Mouse (Mus musculus): ENCODE measurements around the gene Cacna1d. TPM values are rescaled to one million over a fixed set of nuclear protein-coding genes. Genes with fewer than 3 reads are reported as not detected.

Cacna1d gene
- polyA plus RNA-seq, 1 experiment from 2014 or later = 7.2 TPM

GRCm38 (mm10) chr14:30455801-30456595 lies 35.3 kb downstream of the Cacna1d start:
- DNase-seq (ENCODE audit: low spot score) (no peak), ATAC-seq (replicated peaks; ENCODE audit: low FRiP score, low TSS enrichment, low read depth) (no peak)
- Histone ChIP-seq H3K9me3 (ENCODE audit: control insufficient read depth, low read length) (no peaks in the 10 kb centered on the region), H3K4me1 (replicated peaks; ENCODE audit: control insufficient read depth, insufficient read depth, low read length) (peaks cover 8% of the 10 kb centered on the region), H3K27me3 (replicated peaks; ENCODE audit: control insufficient read depth, insufficient read depth, low read length) (0 out of 2 replicates have a peak, but pooled peaks cover 4% of the 10 kb centered on the region), H3K9ac (ENCODE audit: low read length) (no peak overlapping the region), H3K4me2 (ENCODE audit: low read length) (peak overlapping the region; percentile 20), H3K4me3 (ENCODE audit: low read depth, low read length) (no peak overlapping the region), H3K27ac (ENCODE audit: low read depth) (no peak overlapping the region), H3K36me3 (ENCODE audit: control insufficient read depth, insufficient read depth, low read length) (no peaks in the 10 kb centered on the region)
- 15% methylated on average over 13 of the region's 13 CpGs for WGBS

DNA sequence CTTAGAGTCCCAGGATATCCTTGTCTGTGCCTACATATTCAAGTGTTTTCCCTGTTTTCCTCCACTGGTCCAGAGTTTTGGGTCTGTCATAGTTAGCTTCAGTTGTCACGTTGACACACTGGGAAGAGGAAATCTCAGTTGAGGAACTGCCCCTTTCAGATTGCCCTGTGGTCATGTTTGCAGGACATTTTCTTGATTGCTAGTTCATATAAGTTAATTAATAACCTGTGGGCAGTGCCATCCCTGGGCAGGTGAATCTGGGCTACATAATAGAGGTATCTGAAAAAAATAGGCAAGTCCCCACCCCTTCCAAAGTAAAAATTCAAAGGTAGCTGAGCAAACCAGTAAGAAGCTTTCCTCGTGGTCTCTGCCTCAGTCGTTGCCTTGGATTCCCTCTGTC lies 51.3 kb downstream of the Cacna1d start:
- ATAC-seq (replicated peaks; ENCODE audit: low FRiP score, low TSS enrichment, low read depth) (no peak), DNase-seq (ENCODE audit: low spot score) (no peak)
- Histone ChIP-seq H3K27me3 (replicated peaks; ENCODE audit: control insufficient read depth, insufficient read depth, low read length) (no peaks in the 10 kb centered on the region), H3K27ac (ENCODE audit: low read depth) (no peak overlapping the region), H3K9ac (ENCODE audit: low read length) (no peak overlapping the region), H3K4me1 (replicated peaks; ENCODE audit: control insufficient read depth, insufficient read depth, low read length) (no peaks in the 10 kb centered on the region), H3K36me3 (ENCODE audit: control insufficient read depth, insufficient read depth, low read length) (no peaks in the 10 kb centered on the region), H3K4me3 (ENCODE audit: low read depth, low read length) (no peak overlapping the region), H3K4me2 (ENCODE audit: low read length) (no peak overlapping the region), H3K9me3 (ENCODE audit: control insufficient read depth, low read length) (no peaks in the 10 kb centered on the region)
- WGBS = 73% methylated on average over 3 of the region's 3 CpGs

GRCm38 (mm10) chr14:30435316-30435715 lies 55.9 kb downstream of the Cacna1d start:
- H3K27ac ChIP-seq (ENCODE audit: low read depth) = no peak overlapping the region
- no peak overlapping the region for H3K9ac ChIP-seq (ENCODE audit: low read length)
- H3K36me3 ChIP-seq (ENCODE audit: control insufficient read depth, insufficient read depth, low read length) = no peaks in the 10 kb centered on the region
- ATAC-seq (replicated peaks; ENCODE audit: low FRiP score, low TSS enrichment, low read depth) (no peak), DNase-seq (ENCODE audit: low spot score) (no peak)
- H3K9me3 ChIP-seq (ENCODE audit: control insufficient read depth, low read length) = no peaks in the 10 kb centered on the region
- WGBS = 89% methylated on average over 5 of the region's 5 CpGs
- no peak overlapping the region for H3K4me3 ChIP-seq (ENCODE audit: low read depth, low read length)
- H3K27me3 ChIP-seq (replicated peaks; ENCODE audit: control insufficient read depth, insufficient read depth, low read length) = no peaks in the 10 kb centered on the region
- no peak overlapping the region for H3K4me2 ChIP-seq (ENCODE audit: low read length)
- H3K4me1 ChIP-seq (replicated peaks; ENCODE audit: control insufficient read depth, insufficient read depth, low read length) = no peaks in the 10 kb centered on the region

DNA sequence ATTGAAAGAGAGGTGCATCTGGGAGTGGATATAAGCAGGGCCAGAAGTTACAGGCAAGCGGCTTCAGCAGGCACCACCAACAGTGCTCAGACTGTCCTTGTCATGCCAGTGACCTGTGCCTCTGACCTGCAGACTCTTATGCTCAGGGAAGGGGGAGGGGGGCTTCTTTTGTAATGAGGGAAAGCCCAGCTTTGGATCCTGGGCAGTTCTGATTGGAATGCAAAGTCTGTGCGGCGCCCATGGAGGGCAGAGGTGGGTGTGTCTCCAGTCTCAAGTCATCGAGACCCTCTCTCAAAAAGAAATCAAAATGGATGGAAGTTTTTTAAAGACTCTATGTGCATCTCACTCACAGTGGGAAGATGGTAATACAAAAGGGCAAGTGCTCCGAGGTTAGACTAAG lies 60.8 kb downstream of the Cacna1d start:
- DNase-seq (ENCODE audit: low spot score) (no peak), ATAC-seq (replicated peaks; ENCODE audit: low FRiP score, low TSS enrichment, low read depth) (no peak)

DNA sequence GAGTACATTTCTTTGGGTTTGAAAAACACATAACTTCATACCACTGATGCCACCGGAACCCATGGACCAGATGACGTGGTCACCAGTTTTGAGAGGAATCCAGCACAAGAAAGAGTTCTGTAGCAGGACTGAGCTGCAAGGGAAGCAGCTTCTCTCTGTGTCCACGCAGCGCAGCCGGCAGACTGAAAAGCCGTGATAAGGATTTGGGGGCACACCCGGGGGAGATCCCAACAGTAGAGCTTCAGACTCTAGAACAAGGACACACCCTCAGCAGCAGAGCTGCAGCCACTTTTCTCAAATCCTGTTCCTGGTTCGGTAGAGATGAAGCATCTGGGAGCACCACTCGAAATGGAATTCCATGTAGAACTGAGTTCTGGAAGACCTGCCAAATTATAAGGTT lies 61.2 kb downstream of the Cacna1d start:
- Histone ChIP-seq H3K36me3 (ENCODE audit: control insufficient read depth, insufficient read depth, low read length) (no peaks in the 10 kb centered on the region), H3K27me3 (replicated peaks; ENCODE audit: control insufficient read depth, insufficient read depth, low read length) (no peaks in the 10 kb centered on the region), H3K27ac (ENCODE audit: low read depth) (no peak overlapping the region), H3K4me3 (ENCODE audit: low read depth, low read length) (no peak overlapping the region), H3K9ac (ENCODE audit: low read length) (no peak overlapping the region), H3K9me3 (ENCODE audit: control insufficient read depth, low read length) (no peaks in the 10 kb centered on the region), H3K4me1 (replicated peaks; ENCODE audit: control insufficient read depth, insufficient read depth, low read length) (no peaks in the 10 kb centered on the region), H3K4me2 (ENCODE audit: low read length) (no peak overlapping the region)
- ATAC-seq (replicated peaks; ENCODE audit: low FRiP score, low TSS enrichment, low read depth) (no peak), DNase-seq (ENCODE audit: low spot score) (no peak)
- WGBS = 79% methylated on average over 9 of the region's 9 CpGs

More for the DNA sequence above, 60.8 kb downstream of the Cacna1d start:
- Histone ChIP-seq H3K4me1 (replicated peaks; ENCODE audit: control insufficient read depth, insufficient read depth, low read length) (no peaks in the 10 kb centered on the region), H3K27ac (ENCODE audit: low read depth) (no peak overlapping the region), H3K4me3 (ENCODE audit: low read depth, low read length) (no peak overlapping the region), H3K4me2 (ENCODE audit: low read length) (no peak overlapping the region), H3K9me3 (ENCODE audit: control insufficient read depth, low read length) (no peaks in the 10 kb centered on the region), H3K9ac (ENCODE audit: low read length) (no peak overlapping the region), H3K36me3 (ENCODE audit: control insufficient read depth, insufficient read depth, low read length) (no peaks in the 10 kb centered on the region), H3K27me3 (replicated peaks; ENCODE audit: control insufficient read depth, insufficient read depth, low read length) (no peaks in the 10 kb centered on the region)
- whole genome bisulfite sequencing = 75% methylated on average over 5 of the region's 5 CpGs

DNA sequence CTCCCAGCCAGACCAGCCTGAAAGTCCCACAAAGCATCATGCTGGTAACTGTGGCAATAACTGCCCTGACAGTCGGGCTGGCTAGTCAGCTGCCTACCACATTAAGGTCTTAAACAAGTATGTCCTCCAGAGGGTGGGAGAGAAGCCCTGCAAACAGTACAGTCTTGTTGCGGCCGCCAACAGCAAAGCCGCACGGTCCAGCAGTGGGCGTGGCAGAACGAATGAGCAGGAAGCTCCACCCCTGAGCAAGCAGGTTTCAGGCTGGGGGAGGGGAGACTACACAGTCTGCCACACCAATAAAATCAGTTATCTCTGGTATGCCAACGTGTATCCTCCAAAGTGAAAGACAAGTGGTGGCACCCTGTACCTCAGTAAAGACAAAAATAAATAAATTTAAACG lies 61.6 kb downstream of the Cacna1d start:
- 55% methylated on average over 9 of the region's 9 CpGs for WGBS
- DNase-seq (ENCODE audit: low spot score) = no peak
- Histone ChIP-seq H3K27ac (ENCODE audit: low read depth) (no peak overlapping the region), H3K4me2 (ENCODE audit: low read length) (no peak overlapping the region), H3K4me3 (ENCODE audit: low read depth, low read length) (no peak overlapping the region), H3K9me3 (ENCODE audit: control insufficient read depth, low read length) (no peaks in the 10 kb centered on the region), H3K4me1 (replicated peaks; ENCODE audit: control insufficient read depth, insufficient read depth, low read length) (no peaks in the 10 kb centered on the region), H3K27me3 (replicated peaks; ENCODE audit: control insufficient read depth, insufficient read depth, low read length) (no peaks in the 10 kb centered on the region), H3K9ac (ENCODE audit: low read length) (no peak overlapping the region), H3K36me3 (ENCODE audit: control insufficient read depth, insufficient read depth, low read length) (no peaks in the 10 kb centered on the region)
- no peak for ATAC-seq (replicated peaks; ENCODE audit: low FRiP score, low TSS enrichment, low read depth)

DNA sequence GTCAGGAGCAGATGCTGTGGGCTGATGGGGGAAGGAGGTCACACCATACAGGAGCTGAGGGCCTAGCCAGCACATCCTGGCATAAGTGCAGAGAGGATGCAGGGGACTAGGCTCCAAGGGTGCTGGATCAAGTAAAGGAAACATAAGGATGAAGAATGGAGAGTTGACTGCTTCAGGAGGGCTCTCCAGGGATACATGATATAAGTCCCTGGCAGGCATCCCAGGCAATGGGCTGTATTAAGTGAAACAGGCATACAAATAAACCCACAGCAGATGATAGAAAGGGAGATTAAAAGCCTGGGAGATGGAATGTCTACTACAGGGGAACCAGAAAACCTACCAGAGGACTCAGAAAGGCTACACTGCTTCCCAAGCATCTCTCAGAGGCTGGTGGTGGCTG lies 62.5 kb downstream of the Cacna1d start:
- no peak for DNase-seq (ENCODE audit: low spot score)
- Histone ChIP-seq H3K27ac (ENCODE audit: low read depth) (no peak overlapping the region), H3K9ac (ENCODE audit: low read length) (no peak overlapping the region), H3K4me2 (ENCODE audit: low read length) (no peak overlapping the region), H3K4me1 (replicated peaks; ENCODE audit: control insufficient read depth, insufficient read depth, low read length) (no peaks in the 10 kb centered on the region), H3K36me3 (ENCODE audit: control insufficient read depth, insufficient read depth, low read length) (no peaks in the 10 kb centered on the region), H3K27me3 (replicated peaks; ENCODE audit: control insufficient read depth, insufficient read depth, low read length) (no peaks in the 10 kb centered on the region), H3K4me3 (ENCODE audit: low read depth, low read length) (no peak overlapping the region), H3K9me3 (ENCODE audit: control insufficient read depth, low read length) (no peaks in the 10 kb centered on the region)
- ATAC-seq (replicated peaks; ENCODE audit: low FRiP score, low TSS enrichment, low read depth) = no peak

DNA sequence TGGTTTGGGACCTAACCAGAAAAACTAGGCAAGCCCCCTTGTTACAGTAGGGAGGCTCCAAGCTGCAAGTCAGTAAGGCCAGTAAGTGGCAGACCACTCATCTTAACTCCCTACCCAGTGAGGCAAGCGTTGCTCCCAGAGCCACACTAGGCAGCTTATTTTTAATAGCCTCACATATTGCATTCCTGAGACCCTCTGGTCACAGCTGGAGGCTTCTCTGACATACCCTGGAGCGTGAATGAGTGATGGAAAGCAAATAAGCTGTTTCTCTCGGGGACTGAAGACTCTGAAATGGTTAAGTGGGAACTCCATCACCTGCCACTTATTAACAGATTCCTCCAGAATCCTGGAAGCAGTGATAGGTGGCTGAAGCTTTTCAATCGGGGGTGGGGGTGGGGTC lies 65.4 kb downstream of the Cacna1d start:
- Histone ChIP-seq H3K9me3 (ENCODE audit: control insufficient read depth, low read length) (no peaks in the 10 kb centered on the region), H3K4me3 (ENCODE audit: low read depth, low read length) (no peak overlapping the region), H3K4me2 (ENCODE audit: low read length) (no peak overlapping the region), H3K36me3 (ENCODE audit: control insufficient read depth, insufficient read depth, low read length) (no peaks in the 10 kb centered on the region), H3K27ac (ENCODE audit: low read depth) (no peak overlapping the region), H3K27me3 (replicated peaks; ENCODE audit: control insufficient read depth, insufficient read depth, low read length) (no peaks in the 10 kb centered on the region), H3K4me1 (replicated peaks; ENCODE audit: control insufficient read depth, insufficient read depth, low read length) (no peaks in the 10 kb centered on the region), H3K9ac (ENCODE audit: low read length) (no peak overlapping the region)
- DNase-seq (ENCODE audit: low spot score) (no peak), ATAC-seq (replicated peaks; ENCODE audit: low FRiP score, low TSS enrichment, low read depth) (no peak)
- 37% methylated on average over 4 of the region's 4 CpGs for WGBS

GRCm38 (mm10) chr14:30425175-30425574 lies 66.1 kb downstream of the Cacna1d start:
- H3K9ac ChIP-seq (ENCODE audit: low read length) = no peak overlapping the region
- 63% methylated on average over 6 of the region's 6 CpGs for WGBS

More at GRCm38 (mm10) chr14:30425175-30425574, 66.1 kb downstream of the Cacna1d start:
- Histone ChIP-seq H3K27ac (ENCODE audit: low read depth) (no peak overlapping the region), H3K4me1 (replicated peaks; ENCODE audit: control insufficient read depth, insufficient read depth, low read length) (no peaks in the 10 kb centered on the region), H3K36me3 (ENCODE audit: control insufficient read depth, insufficient read depth, low read length) (no peaks in the 10 kb centered on the region), H3K9me3 (ENCODE audit: control insufficient read depth, low read length) (no peaks in the 10 kb centered on the region), H3K4me3 (ENCODE audit: low read depth, low read length) (no peak overlapping the region), H3K27me3 (replicated peaks; ENCODE audit: control insufficient read depth, insufficient read depth, low read length) (no peaks in the 10 kb centered on the region), H3K4me2 (ENCODE audit: low read length) (no peak overlapping the region)
- DNase-seq (ENCODE audit: low spot score) (no peak), ATAC-seq (replicated peaks; ENCODE audit: low FRiP score, low TSS enrichment, low read depth) (no peak)
